Mouse (Mus musculus) C2C12 (cell line): Measurements from ENCODE around the gene Vmn1r45.

ENCODE experiments used
- CEBPB ChIP-seq: IDR thresholded peaks from one replicate; pipeline ENCODE4 v1.6.1; 2011; ENCODE audit warnings: low read depth, mild to moderate bottlenecking, control low read depth, moderate library complexity
- CTCF ChIP-seq: IDR thresholded peaks from one replicate; pipeline ENCODE4 v1.5.1; 2011; ENCODE audit not compliant: control insufficient read depth, insufficient read depth, insufficient read length
- MAX ChIP-seq: IDR thresholded peaks from one replicate; pipeline ENCODE4 v1.6.1; 2011; ENCODE audit warnings: mild to moderate bottlenecking, control low read depth
- MYOD1 ChIP-seq: IDR thresholded peaks from one replicate; pipeline ENCODE4 v1.6.1; 2011; ENCODE audit warnings: low read depth; ENCODE audit not compliant: control insufficient read depth, insufficient read length
- MYOG ChIP-seq: IDR thresholded peaks from one replicate; pipeline ENCODE4 v1.6.1; 2011; ENCODE audit not compliant: control insufficient read depth, insufficient read length; ENCODE audit errors: extremely low read depth
- USF1 ChIP-seq: IDR thresholded peaks from one replicate; pipeline ENCODE4 v1.6.1; 2011; ENCODE audit warnings: low read depth, mild to moderate bottlenecking, control low read depth, moderate library complexity

DNA sequence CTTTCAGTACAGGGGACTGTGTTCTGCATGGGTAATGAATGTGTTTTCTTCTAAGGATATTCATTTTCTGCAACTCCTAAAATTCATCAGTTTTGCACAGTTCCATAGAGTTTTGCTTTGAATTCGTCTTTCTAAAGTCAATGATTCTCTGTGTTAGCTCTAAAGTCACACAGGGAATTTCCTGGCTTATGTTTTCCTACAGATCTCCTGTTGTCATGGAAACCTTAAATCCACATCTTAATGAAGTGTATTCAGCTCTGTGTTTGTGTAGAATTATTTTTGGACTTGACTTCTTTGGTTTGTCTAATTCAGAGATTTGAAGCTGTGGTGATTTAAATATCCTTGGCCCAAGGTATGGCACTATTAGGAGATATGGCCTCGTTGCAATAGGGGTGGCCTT, 56.6 kb downstream of the Vmn1r45 start:
- TF ChIP-seq MAX (no peak), CTCF (no peak), USF1 (no peak), MYOD1 (no peak), MYOG (no peak), CEBPB (no peak)
